Mouse (Mus musculus) MEL (cell line): ENCODE data around the gene Inpp5e. TPM values are rescaled to one million over a fixed set of nuclear protein-coding genes. Genes with fewer than 3 reads are reported as not detected.

Experiments
- DNase-seq: peaks from one replicate; pipeline ENCODE4 v3.0.0; 2011; ENCODE audit warnings: low read depth, low spot score
- H3K27ac ChIP-seq: 2 replicates; pipeline ENCODE4 v1.5.1; 2012; ENCODE audit warnings: low read depth, mild to moderate bottlenecking, control low read depth, low read length, moderate library complexity; ENCODE audit not compliant: control insufficient read depth
- H3K27me3 ChIP-seq, 2 experiments: fragments of 150-350 bp in 1 of 2; sonication (generic) in 1 of 2; 2 replicates each; pipeline ENCODE4 v1.6.1; 2012; ENCODE audit warnings: low read length in 2 of 2, mild to moderate bottlenecking in 2 of 2, improper control_type of control experiment in 1 of 2, moderate library complexity in 1 of 2; ENCODE audit not compliant: insufficient read depth in 2 of 2, control insufficient read depth in 1 of 2
- H3K36me3 ChIP-seq, 2 experiments: 2 replicates each; pipeline ENCODE4 v1.6.1; 2012 to 2014; ENCODE audit warnings: low read length in 2 of 2, improper control_type of control experiment in 1 of 2, inconsistent platforms in 1 of 2, mild to moderate bottlenecking in 1 of 2; ENCODE audit not compliant: insufficient read depth in 2 of 2, control insufficient read depth in 1 of 2
- H3K4me1 ChIP-seq, 2 experiments: fragments of 150-350 bp in 1 of 2; sonication (generic) in 1 of 2; 2 replicates each; pipeline ENCODE4 v1.6.1; 2012; ENCODE audit warnings: low read length in 2 of 2, improper control_type of control experiment in 1 of 2, mild to moderate bottlenecking in 1 of 2; ENCODE audit not compliant: insufficient read depth in 2 of 2, control insufficient read depth in 1 of 2
- H3K4me3 ChIP-seq, 2 experiments: fragments of 150-350 bp in 1 of 2; sonication (generic) in 1 of 2; 2 replicates each; pipeline ENCODE4 v1.5.1; 2012; ENCODE audit warnings: low read depth in 2 of 2, low read length in 2 of 2, mild to moderate bottlenecking in 2 of 2, moderate library complexity in 2 of 2, control low read depth in 1 of 2, improper control_type of control experiment in 1 of 2; ENCODE audit not compliant: control insufficient read depth in 1 of 2, insufficient read depth in 1 of 2
- H3K79me2 ChIP-seq: 2 replicates; pipeline ENCODE4 v1.6.1; 2012; ENCODE audit warnings: mild to moderate bottlenecking, low read length, moderate library complexity; ENCODE audit not compliant: control insufficient read depth, poor library complexity, insufficient read depth
- H3K9ac ChIP-seq: 2 replicates; pipeline ENCODE4 v1.6.1; 2012; ENCODE audit warnings: low read depth, mild to moderate bottlenecking, control low read depth, low read length, moderate library complexity; ENCODE audit not compliant: control insufficient read depth, poor library complexity, severe bottlenecking
- H3K9me3 ChIP-seq: fragments of 150-350 bp; sonication (generic); replicated peaks from 2 replicates; pipeline ENCODE4 v1.6.1; 2012; ENCODE audit warnings: mild to moderate bottlenecking, low read length, improper control_type of control experiment, moderate library complexity; ENCODE audit not compliant: insufficient read depth
- BHLHE40 ChIP-seq: IDR thresholded peaks from 2 replicates; pipeline ENCODE4 v1.6.1; 2012; ENCODE audit warnings: low read depth, mild to moderate bottlenecking, inconsistent platforms, low read length, improper control_type of control experiment, borderline replicate concordance
- CHD1 ChIP-seq: IDR thresholded peaks from 2 replicates; pipeline ENCODE4 v1.6.1; 2012; ENCODE audit warnings: low read depth, mild to moderate bottlenecking, inconsistent platforms, low read length, improper control_type of control experiment
- CHD2 ChIP-seq: IDR thresholded peaks from 2 replicates; pipeline ENCODE4 v1.6.1; 2011; ENCODE audit warnings: low read length, improper control_type of control experiment
- CTCF ChIP-seq, 3 experiments: IDR thresholded peaks in 2 of 3; conservative IDR thresholded peaks in 1 of 3; 2 replicates each; pipeline ENCODE4 v1.5.1; 2011 to 2012; ENCODE audit warnings: low read length in 3 of 3, low read depth in 2 of 3, mild to moderate bottlenecking in 2 of 3, improper control_type of control experiment in 1 of 3, inconsistent platforms in 1 of 3, mixed read lengths in 1 of 3, moderate library complexity in 1 of 3; ENCODE audit not compliant: control insufficient read depth in 1 of 3, insufficient read depth in 1 of 3, poor library complexity in 1 of 3, severe bottlenecking in 1 of 3
- ELF1 ChIP-seq: IDR thresholded peaks from 2 replicates; pipeline ENCODE4 v1.6.1; 2014; ENCODE audit warnings: low read depth, mild to moderate bottlenecking, inconsistent platforms, low read length, improper control_type of control experiment, moderate library complexity
- EP300 ChIP-seq, 2 experiments: IDR thresholded peaks; 2 replicates each; pipeline ENCODE4 v1.6.1; 2011; ENCODE audit warnings: improper control_type of control experiment in 2 of 2, low read length in 2 of 2, low read depth in 1 of 2, mild to moderate bottlenecking in 1 of 2
- ETS1 ChIP-seq: IDR thresholded peaks from 2 replicates; pipeline ENCODE4 v1.6.1; 2012; ENCODE audit warnings: low read depth, mild to moderate bottlenecking, inconsistent platforms, low read length, improper control_type of control experiment, moderate library complexity
- GATA1 ChIP-seq: IDR thresholded peaks from 2 replicates; pipeline ENCODE4 v1.6.1; 2011; ENCODE audit warnings: low read depth, low read length, improper control_type of control experiment
- JUND ChIP-seq: IDR thresholded peaks from 2 replicates; pipeline ENCODE4 v1.6.1; 2011; ENCODE audit warnings: low read depth, mild to moderate bottlenecking, improper control_type of control experiment, low read length
- KAT2A ChIP-seq: conservative IDR thresholded peaks from 2 replicates; pipeline ENCODE4 v1.6.1; 2012; ENCODE audit warnings: low read depth, low read length, improper control_type of control experiment, inconsistent platforms
- MAZ ChIP-seq: IDR thresholded peaks from 2 replicates; pipeline ENCODE4 v1.6.1; 2012; ENCODE audit warnings: low read depth, mild to moderate bottlenecking, inconsistent platforms, low read length, improper control_type of control experiment
- MXI1 ChIP-seq: IDR thresholded peaks from 2 replicates; pipeline ENCODE4 v1.6.1; 2011; ENCODE audit warnings: mild to moderate bottlenecking, low read depth, low read length, improper control_type of control experiment
- MYC ChIP-seq: IDR thresholded peaks from 2 replicates; pipeline ENCODE4 v1.6.1; 2011; ENCODE audit warnings: low read depth, mild to moderate bottlenecking, low read length, improper control_type of control experiment, moderate library complexity
- NELFE ChIP-seq: IDR thresholded peaks from 2 replicates; pipeline ENCODE4 v1.6.1; 2011; ENCODE audit warnings: low read depth, low read length, improper control_type of control experiment
- POLR2AphosphoS5 ChIP-seq: IDR thresholded peaks from 2 replicates; pipeline ENCODE4 v1.6.1; 2012; ENCODE audit warnings: low read depth, borderline replicate concordance, mild to moderate bottlenecking, inconsistent platforms, low read length, moderate library complexity, mixed read lengths
- RAD21 ChIP-seq: IDR thresholded peaks from 2 replicates; pipeline ENCODE4 v1.6.1; 2011; ENCODE audit warnings: mild to moderate bottlenecking, low read depth, low read length, improper control_type of control experiment
- SIN3A ChIP-seq: IDR thresholded peaks from 2 replicates; pipeline ENCODE4 v1.6.1; 2012; ENCODE audit warnings: low read length, improper control_type of control experiment, inconsistent platforms
- SMC3 ChIP-seq: IDR thresholded peaks from 2 replicates; pipeline ENCODE4 v1.6.1; 2011; ENCODE audit warnings: low read depth, low read length, improper control_type of control experiment
- TAL1 ChIP-seq: IDR thresholded peaks from 2 replicates; pipeline ENCODE4 v1.6.1; 2012; ENCODE audit warnings: mild to moderate bottlenecking, inconsistent platforms, low read length, moderate library complexity, mixed read lengths
- ZC3H11A ChIP-seq: IDR thresholded peaks from 2 replicates; pipeline ENCODE4 v1.6.1; 2012; ENCODE audit warnings: low read depth, mild to moderate bottlenecking, inconsistent platforms, low read length, improper control_type of control experiment
- ZMIZ1 ChIP-seq: IDR thresholded peaks from 2 replicates; pipeline ENCODE4 v1.6.1; 2012; ENCODE audit warnings: low read depth, mild to moderate bottlenecking, inconsistent platforms, low read length, improper control_type of control experiment, moderate library complexity
- polyA plus RNA-seq, 2 experiments: library from polyadenylated mRNA; stranded (reverse) in 1 of 2; unstranded in 1 of 2; fragments of >175 nt in 1 of 2; fragments of >200 nt in 1 of 2; gene quantifications; 2 replicates each; pipeline versions ENCODE4 v1.2.1 to v1.2.4; 2012; ENCODE audit warnings: low replicate concordance in 2 of 2, low read depth in 1 of 2; ENCODE audit not compliant: insufficient read length in 2 of 2, insufficient read depth in 1 of 2, missing spikeins in 1 of 2
- total RNA-seq: library from RNA; depleted of rRNA; stranded (reverse); fragments of 300-350 nt; gene quantifications from 2 replicates; pipeline ENCODE4 v1.2.3, GENCODE M21; 2012

Gene Inpp5e
- total and polyA plus RNA-seq, 3 experiments, result 11.2 to 17.5 TPM; not detected in 1

DNA sequence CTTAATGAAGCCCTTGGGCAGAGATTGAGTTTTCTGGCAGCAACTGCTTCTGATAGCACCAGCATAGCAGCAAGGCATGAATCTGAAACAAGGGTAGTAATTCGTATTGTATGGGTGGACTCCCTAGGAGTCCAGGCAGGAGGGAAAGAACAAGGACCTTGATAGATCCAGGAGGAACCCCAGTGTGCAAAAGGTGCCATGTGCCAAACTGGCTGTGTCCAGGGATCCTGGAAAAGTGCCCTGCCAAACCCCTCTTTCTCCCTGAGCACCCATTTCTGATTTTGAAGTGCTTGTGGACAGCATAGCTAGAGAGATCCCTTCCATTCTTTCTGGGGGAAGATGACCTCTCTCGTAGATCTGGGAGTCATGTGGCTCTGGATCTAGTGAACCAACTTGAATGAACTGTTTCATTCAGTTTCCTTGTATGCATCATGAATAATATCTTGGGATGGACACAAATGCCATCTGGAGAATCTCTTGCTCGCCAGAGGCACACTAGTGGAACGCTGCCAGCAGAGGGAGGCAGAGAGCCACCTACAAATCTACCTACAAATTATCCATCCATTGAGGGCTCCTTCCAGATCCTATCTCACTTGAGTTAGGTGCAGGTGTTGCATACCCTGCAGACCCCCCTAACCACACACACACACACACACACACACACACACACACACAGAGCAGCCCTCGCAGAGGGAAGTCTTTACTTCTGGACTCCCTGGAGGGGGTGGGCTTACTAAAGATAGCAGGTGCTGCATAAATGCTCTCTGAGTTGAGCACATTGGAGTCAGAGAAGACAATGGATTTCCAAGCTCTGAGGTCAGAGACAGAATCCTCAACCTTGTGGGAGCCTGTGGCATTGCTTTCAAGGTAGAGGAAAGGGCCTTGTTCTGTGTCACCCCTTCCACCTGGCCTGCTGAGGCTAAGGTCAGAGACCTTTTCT lies 40.4 kb upstream of the Inpp5e start:
- Histone ChIP-seq H3K4me3 (no peak overlapping the region), H3K36me3 (no peaks in the 10 kb centered on the region), H3K27me3 (no peaks in the 10 kb centered on the region), H3K4me1 (peaks cover 3 to 6% of the 10 kb centered on the region in 2 experiments; a peak in 3 of 4 replicates), H3K79me2 (peaks cover 6% of the 10 kb centered on the region), H3K9me3 (no peaks in the 10 kb centered on the region), H3K9ac (no peak overlapping the region), H3K27ac (no peak overlapping the region)
- peak; percentile 63 for DNase-seq
- TF ChIP-seq NELFE (no peak), GATA1 (no peak), MYC (no peak), ZMIZ1 (no peak), CHD2 (no peak), CHD1 (no peak), MXI1 (no peak), KAT2A (no peak), SMC3 (peak; percentile 82), JUND (no peak), ZC3H11A (peak; percentile 69), ELF1 (no peak), RAD21 (peak; percentile 79), ETS1 (no peak), CTCF (IDR thresholded peaks at IDR 0.05 in 2 of 3, conservative IDR thresholded peaks at IDR 0.05 in 1 of 3; ENCODE audit: control insufficient read depth in 1 of 3, insufficient read depth in 1 of 3, low read depth in 2 of 3, low read length in 3 of 3, poor library complexity in 1 of 3, severe bottlenecking in 1 of 3) (peak; percentile 82 to 88 (median 82)), BHLHE40 (no peak), POLR2AphosphoS5 (no peak), TAL1 (no peak), MAZ (no peak), EP300 (IDR thresholded peaks at IDR 0.05; ENCODE audit: low read depth in 1 of 2, low read length in 2 of 2) (no peak), SIN3A (peak; percentile 29; the same call in 1 of the 2 replicates)
